Mouse (Mus musculus): ENCODE results near the gene Lypd6. TPM values are rescaled to one million over a fixed set of nuclear protein-coding genes. Genes with fewer than 3 reads are reported as not detected.

Gene Lypd6
- total and polyA plus RNA-seq, 3 experiments, result not detected

DNA sequence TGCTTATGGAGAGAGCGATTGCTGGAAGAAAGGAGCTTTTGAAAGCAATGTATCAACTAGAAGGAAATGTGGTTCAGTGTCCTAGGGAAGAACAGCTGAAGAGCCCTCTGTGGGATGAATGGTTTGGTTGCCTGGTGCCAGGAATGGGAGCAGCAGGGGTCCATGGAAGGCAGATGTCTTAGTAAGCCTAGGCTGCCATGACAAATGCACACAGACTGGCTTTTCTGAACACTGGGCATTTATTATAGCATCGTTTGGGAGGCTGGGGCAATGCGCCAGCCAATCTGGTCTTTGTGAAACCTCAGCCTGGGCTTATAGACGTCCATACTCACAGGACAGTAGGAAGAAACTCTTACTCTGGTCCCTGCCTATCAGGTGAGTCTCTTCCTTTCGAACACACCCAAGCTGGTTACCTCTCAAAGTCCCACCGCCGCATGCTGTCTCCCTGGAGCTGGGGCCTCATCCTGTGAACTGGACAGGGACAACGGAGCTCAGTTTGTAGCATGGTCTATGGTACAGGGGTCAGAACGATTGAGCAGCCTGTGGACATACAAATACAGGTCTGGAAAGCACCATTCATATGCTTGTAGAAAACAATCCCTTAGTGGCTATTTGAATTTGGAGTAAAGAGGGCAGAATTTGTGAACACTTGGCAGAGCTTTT, 61.4 kb downstream of the Lypd6 start:
- no peak overlapping the region for H3K9ac ChIP-seq (ENCODE audit: control insufficient read depth, low read depth, low read length, poor library complexity, severe bottlenecking)
- H3K27ac ChIP-seq (ENCODE audit: control insufficient read depth, low read depth, low read length), result no peak overlapping the region
- TF ChIP-seq MAX (IDR thresholded peaks at IDR 0.05; ENCODE audit: low read length), result no peak
- TF ChIP-seq POLR2AphosphoS5 (IDR thresholded peaks at IDR 0.05; ENCODE audit: borderline replicate concordance, low read depth, low read length), result no peak
- TF ChIP-seq ZMIZ1 (IDR thresholded peaks at IDR 0.05; ENCODE audit: low read depth, low read length), result no peak
- no peak for TF ChIP-seq RAD21 (IDR thresholded peaks at IDR 0.05; ENCODE audit: low read depth, low read length)
- no peak for TF ChIP-seq ZKSCAN1 (IDR thresholded peaks at IDR 0.05; ENCODE audit: low read depth, low read length)
- TF ChIP-seq NRF1 (IDR thresholded peaks at IDR 0.05; ENCODE audit: insufficient read depth, low read depth, low read length, poor library complexity, severe bottlenecking), result no peak
- TF ChIP-seq ZNF384 (IDR thresholded peaks at IDR 0.05; ENCODE audit: low read depth, low read length), result no peak
- TF ChIP-seq GATA1 (IDR thresholded peaks at IDR 0.05; ENCODE audit: low read depth, low read length), result no peak
- TF ChIP-seq KAT2A (conservative IDR thresholded peaks at IDR 0.05; ENCODE audit: low read depth, low read length), result no peak
- TF ChIP-seq ELF1 (IDR thresholded peaks at IDR 0.05; ENCODE audit: low read depth, low read length), result no peak
- TF ChIP-seq RCOR1 (IDR thresholded peaks at IDR 0.05; ENCODE audit: low read depth, low read length), result no peak
- no peak for TF ChIP-seq CTCF (IDR thresholded peaks at IDR 0.05 in 2 of 3, conservative IDR thresholded peaks at IDR 0.05 in 1 of 3; ENCODE audit: control insufficient read depth in 1 of 3, insufficient read depth in 1 of 3, low read depth in 2 of 3, low read length in 3 of 3, poor library complexity in 1 of 3, severe bottlenecking in 1 of 3)
- TF ChIP-seq MEF2A (IDR thresholded peaks at IDR 0.05; ENCODE audit: extremely low read depth, insufficient replicate concordance, low read depth, low read length, poor library complexity, severe bottlenecking), result no peak
- no peak for TF ChIP-seq BHLHE40 (IDR thresholded peaks at IDR 0.05; ENCODE audit: borderline replicate concordance, low read depth, low read length)
- no peak for TF ChIP-seq TCF12 (IDR thresholded peaks at IDR 0.05; ENCODE audit: low read depth, low read length)
- no peak for TF ChIP-seq GABPA (IDR thresholded peaks at IDR 0.05; ENCODE audit: low read depth, low read length)
- TF ChIP-seq USF2 (IDR thresholded peaks at IDR 0.05; ENCODE audit: borderline replicate concordance in 1 of 2, insufficient read depth in 1 of 2, low read depth in 1 of 2, low read length in 2 of 2), result no peak
- no peaks in the 10 kb centered on the region for H3K4me1 ChIP-seq (ENCODE audit: control insufficient read depth in 1 of 2, insufficient read depth in 2 of 2, low read length in 2 of 2)
- no peaks in the 10 kb centered on the region for H3K27me3 ChIP-seq (ENCODE audit: control insufficient read depth in 1 of 2, insufficient read depth in 2 of 2, low read length in 2 of 2)
- H3K4me3 ChIP-seq (ENCODE audit: control insufficient read depth in 1 of 2, insufficient read depth in 1 of 2, low read depth in 2 of 2, low read length in 2 of 2), result no peak overlapping the region
- no peaks in the 10 kb centered on the region for H3K36me3 ChIP-seq (ENCODE audit: control insufficient read depth in 1 of 2, insufficient read depth in 2 of 2, low read length in 2 of 2)
- no peaks in the 10 kb centered on the region for H3K79me2 ChIP-seq (ENCODE audit: control insufficient read depth, insufficient read depth, low read length, poor library complexity)
- no peaks in the 10 kb centered on the region for H3K9me3 ChIP-seq (replicated peaks; ENCODE audit: insufficient read depth, low read length)
- DNase-seq (ENCODE audit: low read depth, low spot score), result no peak
